Mouse (Mus musculus) heart, postnatal 36 days (tissue): ENCODE measurements around the gene Mief1. TPM values are rescaled to one million over a fixed set of nuclear protein-coding genes. Genes with fewer than 3 reads are reported as not detected.
A peak's percentile ranks its signal among the peaks of the same experiment; 100 is the strongest.

Experiments used
- DNase-seq, 2 experiments: peaks; one replicate each; pipeline ENCODE4 v3.0.0; 2021 to 2022
- intact Hi-C: fragments of 180-260 bp; cut with DNase I; formaldehyde crosslinking; loops from one replicate; pipeline ENCODE4 v1.15.1; 2025
- total RNA-seq, 2 experiments: library from RNA; stranded (reverse); gene quantifications; 2 replicates each; pipeline ENCODE4 v1.2.3; 2021

The Mief1 gene
- total RNA-seq, 2 experiments from 2014 or later: 31.5 to 32.8 TPM

- intact Hi-C loops: loop anchor here (5.0 to 10.0 kb wide), 3 partner anchors 32 to 685 kb away; partner anchors contain the start of gene Adsl
- DNase-seq: no peak
Observed at GRCm38 (mm10) chr15:80259406-80260045, 25.7 kb downstream of the Mief1 start.

DNA sequence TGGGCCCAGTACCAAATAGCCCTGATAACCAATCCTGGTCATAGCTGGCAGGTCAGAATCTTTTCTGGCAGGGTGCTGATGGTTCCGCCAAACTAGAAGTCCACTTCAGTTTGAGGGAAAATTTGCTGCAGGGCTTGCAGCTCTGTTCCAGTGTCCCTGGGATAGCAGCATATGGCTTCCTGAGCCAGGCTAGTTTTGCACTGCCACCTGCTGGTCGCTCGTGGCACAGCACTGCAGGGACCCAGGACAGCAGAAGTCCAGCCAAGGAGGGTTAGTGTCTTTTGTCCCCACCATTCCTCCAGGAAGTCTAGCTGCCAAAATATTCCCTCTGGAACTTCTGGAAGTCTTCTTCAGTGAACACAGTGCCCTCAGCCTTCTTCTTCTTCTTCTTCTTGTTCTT is 26.9 kb downstream of the Mief1 start:
- intact Hi-C loops: loop anchor here (5.0 to 10.0 kb wide), 2 partner anchors 33 to 684 kb away; partner anchors contain the start of gene Adsl

DNA sequence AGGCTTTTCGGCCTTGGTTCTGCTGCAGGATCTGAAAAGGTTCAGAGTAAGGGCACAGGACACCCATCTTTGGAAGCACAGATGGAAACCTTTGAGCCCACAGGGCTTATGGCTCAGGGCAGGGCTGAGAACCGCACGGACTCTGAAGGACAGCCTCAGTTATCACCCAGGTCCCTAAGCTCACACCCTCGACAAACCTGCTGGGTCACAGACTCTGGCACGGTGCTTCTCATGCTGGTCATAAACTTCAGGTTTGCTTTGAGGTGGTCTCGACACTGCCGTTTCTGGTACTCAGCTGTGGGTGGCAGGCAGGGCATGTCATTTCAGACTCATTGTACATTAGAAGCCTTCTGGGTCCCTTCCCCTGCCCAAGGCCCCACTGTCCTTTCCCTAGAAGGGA is 27.3 kb downstream of the Mief1 start:
- no peak for DNase-seq
- intact Hi-C loops: loop anchor here (5.0 to 10.0 kb wide), 2 partner anchors 34 to 684 kb away; partner anchors contain the start of gene Adsl

More for the DNA sequence above, 26.9 kb downstream of the Mief1 start:
- DNase-seq: peak; percentile 83 to 91

DNA sequence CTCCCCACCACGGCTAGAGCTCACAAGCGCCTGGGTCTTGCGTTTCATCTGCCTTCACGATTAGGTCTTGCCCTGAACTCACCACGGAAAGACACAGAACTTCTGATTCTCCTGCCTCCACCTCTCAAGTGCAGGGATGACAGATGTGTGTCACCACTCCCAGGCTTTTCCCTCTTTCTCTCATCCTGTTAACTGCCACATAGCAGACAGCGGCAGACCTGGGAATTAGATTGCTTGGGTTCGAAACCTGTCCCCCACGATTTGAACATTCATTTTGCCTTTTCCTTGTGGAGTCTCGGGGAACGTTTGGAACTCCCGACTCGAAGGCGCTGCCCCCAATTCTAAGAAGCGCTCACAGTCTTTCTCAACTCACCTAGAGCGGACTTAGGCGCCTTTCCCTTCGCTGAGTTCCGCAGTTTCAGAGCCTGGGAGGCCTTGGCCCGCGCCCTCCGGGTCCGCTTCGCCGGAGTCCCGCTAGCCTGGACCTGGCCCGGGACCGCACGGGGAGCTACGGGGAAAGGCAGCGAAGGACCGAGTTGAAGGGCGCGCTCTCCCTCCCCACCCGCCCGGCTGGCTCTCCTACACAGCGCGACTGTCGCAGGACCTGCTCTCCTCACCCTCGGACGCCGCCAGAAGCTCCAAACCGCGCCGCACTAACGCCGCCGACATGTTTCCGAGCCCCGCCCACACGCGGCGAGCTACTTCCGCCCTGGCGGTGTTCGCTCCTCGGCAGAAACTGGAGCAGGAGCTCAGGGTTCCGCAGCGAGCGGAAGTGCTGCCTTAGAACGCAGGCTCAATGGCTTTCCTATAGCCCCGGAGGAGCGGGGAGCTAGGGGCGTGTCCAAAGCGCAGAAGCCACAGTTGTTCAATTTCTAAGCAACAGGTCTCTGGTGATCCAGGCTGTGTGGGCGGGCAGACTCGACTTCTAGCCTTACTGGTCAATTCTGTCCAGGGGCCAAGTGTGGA is 30.1 kb downstream of the Mief1 start, which contains the start of gene Rps19bp1:
Gene Rps19bp1 (minus strand): TSS at position 706 of the 966 bp plus-strand sequence.
- intact Hi-C loops: loop anchor here (5.0 to 10.0 kb wide), 2 partner anchors 37 to 681 kb away; partner anchors contain the start of gene Adsl
- DNase-seq: peak; percentile 87

DNA sequence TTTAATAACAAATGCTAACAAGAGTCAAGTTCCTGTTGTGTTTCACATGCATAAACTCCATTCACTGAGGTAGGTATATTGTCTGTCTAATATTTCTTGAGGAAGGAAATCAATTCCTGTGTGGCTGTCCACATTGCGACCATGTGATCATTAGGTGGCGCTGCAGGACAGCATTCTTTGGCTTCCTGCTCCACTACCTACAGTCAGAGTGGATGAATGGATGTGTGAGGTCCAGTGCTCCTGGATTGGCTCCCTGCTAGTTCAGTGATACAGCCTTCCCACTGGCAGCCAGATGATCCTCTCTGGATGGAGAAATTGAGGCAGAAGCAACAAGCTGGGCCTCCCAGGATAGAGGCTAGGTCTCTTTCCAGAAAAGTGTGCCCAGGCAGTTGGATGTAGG is 32.5 kb downstream of the Mief1 start:
- intact Hi-C loops: loop anchor here (1.0 to 10.0 kb wide), 4 partner anchors 15 to 679 kb away; partner anchors contain the start of gene Adsl
- peak in 1 of 2 experiments; percentile 76 for DNase-seq

- intact Hi-C loops: no loop called here
Observed at GRCm38 (mm10) chr15:80271858-80272396, 38.1 kb downstream of the Mief1 start.

DNA sequence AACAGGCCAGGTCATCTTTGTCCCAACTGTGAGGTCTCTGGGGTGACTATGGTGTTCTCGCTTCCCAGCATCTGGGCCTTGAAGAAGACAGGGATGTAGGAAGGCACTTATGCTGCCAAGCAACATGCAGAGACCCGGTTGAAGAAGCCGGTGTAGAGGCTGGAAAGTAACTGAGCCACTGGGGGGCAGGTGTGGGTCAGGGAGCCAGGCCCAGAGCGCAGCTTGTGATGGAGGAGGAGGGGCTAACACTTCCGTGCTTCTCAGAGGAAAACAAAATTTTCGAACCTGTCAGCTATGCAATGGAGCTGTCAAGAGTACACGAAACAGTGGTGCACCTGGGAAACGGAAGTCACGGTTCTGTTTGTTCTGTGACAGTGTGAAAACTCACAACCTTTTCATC is 43.3 kb downstream of the Mief1 start:
- no peak for DNase-seq
- intact Hi-C loops: no loop called here

More at GRCm38 (mm10) chr15:80271858-80272396, 38.1 kb downstream of the Mief1 start:
- no peak for DNase-seq

- intact Hi-C loops: no loop called here
- peak in 1 of 2 experiments; percentile 69 for DNase-seq
Observed at GRCm38 (mm10) chr15:80277625-80278024, 43.8 kb downstream of the Mief1 start.

GRCm38 (mm10) chr15:80278121-80278759 is 44.4 kb downstream of the Mief1 start:
- DNase-seq: no peak
- intact Hi-C loops: no loop called here

DNA sequence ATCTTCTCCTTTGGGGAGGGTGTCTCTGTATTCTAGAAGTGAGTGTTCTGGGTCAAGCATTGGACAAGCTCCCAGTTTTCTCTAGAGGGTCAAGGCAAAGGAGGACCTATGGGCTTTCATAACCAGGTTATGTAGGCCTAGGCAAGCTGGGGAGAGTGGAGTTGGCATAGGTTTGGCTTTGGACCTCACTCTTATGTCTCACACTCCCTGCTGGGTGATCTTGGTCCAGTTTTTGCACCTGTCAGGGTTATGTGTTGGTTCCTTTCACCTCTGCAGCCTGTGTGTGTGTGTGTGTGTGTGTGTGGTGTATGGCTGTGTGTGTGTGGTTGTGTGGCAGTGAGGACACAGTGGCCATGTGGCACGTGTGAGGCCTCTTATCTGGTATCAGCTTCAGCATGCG is 45.2 kb downstream of the Mief1 start:
- intact Hi-C loops: no loop called here
- no peak for DNase-seq

DNA sequence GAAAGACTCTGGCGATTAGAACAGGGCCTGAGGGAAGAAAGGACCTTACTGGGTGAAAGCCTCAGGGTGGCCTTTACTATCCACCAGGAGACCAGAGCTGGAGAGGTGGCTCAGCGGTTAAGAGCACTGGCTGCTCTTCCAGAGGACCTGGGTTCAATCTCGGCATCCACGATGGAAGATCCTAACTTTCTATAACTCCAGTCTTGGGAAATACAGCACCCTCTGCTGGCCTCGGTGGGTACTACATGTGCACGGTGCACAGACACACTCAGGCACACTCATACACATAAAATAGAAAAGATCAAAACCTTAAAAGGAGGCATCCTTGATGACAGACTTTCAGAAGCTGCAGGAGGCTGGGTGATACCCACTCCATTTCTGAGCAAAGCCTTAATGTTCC is 46.8 kb downstream of the Mief1 start:
- DNase-seq: peak in 1 of 2 experiments; percentile 43
- intact Hi-C loops: loop anchor here (2.0 kb wide), 1 partner anchor 14 kb away; no protein-coding TSS in a partner anchor

DNA sequence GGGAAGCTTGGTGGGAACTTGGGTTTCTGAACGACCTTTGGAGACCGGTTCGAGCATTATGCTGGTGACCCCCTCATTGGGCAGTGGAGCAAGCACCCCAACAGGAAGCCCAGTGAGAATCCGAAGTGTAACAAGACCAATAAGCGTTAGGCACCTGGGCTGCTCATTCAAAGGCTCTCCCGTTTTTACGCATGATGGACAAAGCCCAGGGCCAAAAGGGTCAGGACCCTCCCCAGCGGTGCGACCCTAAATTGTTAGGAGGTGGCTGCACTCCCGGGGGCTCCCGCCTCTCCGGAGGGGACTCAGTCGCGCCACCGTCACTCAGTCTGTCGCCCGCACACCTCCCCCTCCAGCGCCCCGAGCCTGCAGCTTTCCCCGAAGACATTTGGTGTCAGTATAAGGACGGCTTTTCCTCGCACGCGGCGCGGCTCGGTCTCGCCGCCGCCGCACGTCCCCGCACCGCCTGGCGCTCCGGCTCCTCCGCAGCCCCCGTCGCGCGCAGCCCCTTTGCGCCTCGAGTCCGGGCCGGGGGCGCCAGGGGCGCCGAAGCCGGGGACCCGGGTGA is 53.1 kb downstream of the Mief1 start, which contains the start of gene Cacna1i:
Gene Cacna1i (plus strand): TSS at position 388 of the 565 bp plus-strand sequence.
- no peak for DNase-seq
- intact Hi-C loops: no loop called here

DNA sequence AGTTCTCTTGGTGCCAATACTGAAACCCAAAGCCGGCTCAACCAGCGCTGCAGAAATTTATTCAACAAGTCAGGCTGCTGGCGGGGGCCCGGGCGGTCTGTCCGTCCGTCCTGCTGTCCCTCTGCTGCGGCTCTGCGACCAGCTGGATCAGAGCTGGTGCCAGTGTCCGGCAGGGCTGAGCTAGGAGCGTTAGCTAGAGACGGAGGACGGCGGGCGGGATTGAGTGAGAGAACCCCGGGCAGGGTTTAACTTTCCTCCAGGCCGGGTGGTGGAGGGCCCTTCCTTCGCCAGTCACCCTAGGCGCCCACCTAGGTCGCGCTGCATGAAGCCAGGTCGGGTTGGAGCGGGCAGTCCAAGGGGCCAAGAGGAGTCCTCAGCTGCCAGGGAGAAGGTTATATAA is 54.2 kb downstream of the Mief1 start:
- intact Hi-C loops: loop anchor here (2.0 kb wide), 1 partner anchor 407 kb away; no protein-coding TSS in a partner anchor
- DNase-seq: no peak

DNA sequence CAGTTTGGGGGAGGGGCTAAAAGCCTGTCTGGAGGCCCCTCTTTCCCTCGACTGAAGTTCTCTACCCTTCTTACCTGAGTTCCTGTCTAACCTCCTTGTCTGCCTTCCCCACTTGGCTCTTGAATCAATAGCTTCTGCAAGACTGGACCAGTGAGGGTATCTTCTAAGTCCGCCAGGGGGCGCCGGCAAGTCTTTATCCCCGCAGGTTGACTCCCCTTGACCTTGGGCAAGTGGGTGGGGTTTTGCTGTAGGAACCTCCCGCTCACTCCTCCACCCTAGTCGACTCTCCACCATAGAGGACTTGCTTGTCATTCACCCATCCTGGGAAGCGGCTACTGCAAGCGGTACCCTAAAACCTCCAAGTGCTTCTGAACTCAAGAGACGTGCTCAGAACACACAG is 55.6 kb downstream of the Mief1 start:
- intact Hi-C loops: loop anchor here (2.0 kb wide), 1 partner anchor 405 kb away; no protein-coding TSS in a partner anchor

GRCm38 (mm10) chr15:80297146-80297545 is 63.3 kb downstream of the Mief1 start:
- intact Hi-C loops: no loop called here
- no peak for DNase-seq

More for the DNA sequence above, 55.6 kb downstream of the Mief1 start:
- peak; percentile 46 to 64 for DNase-seq
